Mouse (Mus musculus) kidney, postnatal 0 days (tissue): ENCODE results near the gene Cdipt. TPM values are rescaled to one million over a fixed set of nuclear protein-coding genes. Genes with fewer than 3 reads are reported as not detected.

ENCODE experiments used
- ATAC-seq: fragments of 200-750 bp; cut with Nextera tagmentation; replicated peaks from 2 replicates; pipeline ENCODE4 v1.8.0; 2017; ENCODE audit warnings: low read depth, moderate number of reproducible peaks, moderate TSS enrichment, moderate library complexity; ENCODE audit not compliant: low FRiP score
- DNase-seq: peaks from one replicate; pipeline ENCODE4 v3.0.0-alpha.2; 2016; ENCODE audit warnings: low spot score
- H3K27ac ChIP-seq: fragments of 300-500 bp; sonication (generic); 2 replicates; pipeline ENCODE4 v1.5.1; 2014; ENCODE audit warnings: mild to moderate bottlenecking
- H3K27me3 ChIP-seq: fragments of 300-500 bp; sonication (generic); 2 replicates; pipeline ENCODE4 v1.6.1; 2014; ENCODE audit warnings: low read length, mixed read lengths; ENCODE audit not compliant: insufficient read depth
- H3K36me3 ChIP-seq: fragments of 300-500 bp; sonication (generic); 2 replicates; pipeline ENCODE4 v1.6.1; 2014; ENCODE audit warnings: low read length, mixed read lengths; ENCODE audit not compliant: insufficient read depth
- H3K4me1 ChIP-seq: fragments of 300-500 bp; sonication (generic); replicated peaks from 2 replicates; pipeline ENCODE4 v1.6.1; 2014; ENCODE audit warnings: antibody characterized with exemption, low read length, mixed read lengths; ENCODE audit not compliant: insufficient read depth
- H3K4me2 ChIP-seq: fragments of 300-500 bp; sonication (generic); 2 replicates; pipeline ENCODE4 v1.6.1; 2014; ENCODE audit warnings: mild to moderate bottlenecking, low read length, moderate library complexity, mixed read lengths
- H3K4me3 ChIP-seq: fragments of 300-500 bp; sonication (generic); replicated peaks from 2 replicates; pipeline ENCODE4 v1.5.1; 2014; ENCODE audit warnings: low read depth, low read length
- H3K9ac ChIP-seq: fragments of 300-500 bp; sonication (generic); 2 replicates; pipeline ENCODE4 v1.6.1; 2014; ENCODE audit warnings: low read depth, low read length
- H3K9me3 ChIP-seq: fragments of 300-500 bp; sonication (generic); replicated peaks from 2 replicates; pipeline ENCODE4 v1.6.1; 2016; ENCODE audit warnings: low read length, inconsistent platforms, mixed read lengths
- CTCF ChIP-seq: IDR thresholded peaks from 2 replicates; pipeline ENCODE4 v1.5.1; 2016; ENCODE audit warnings: antibody characterized with exemption, low read depth, mild to moderate bottlenecking, moderate library complexity
- WGBS: fragments of 180-500 bp; shearing (Covaris S2); extraction: QIAGEN DNeasy Blood & Tissue Kit; methylation state at CpG from one replicate; pipeline ENCODE4 v1.1.7; 2014; 5-methylcytosine and 5-hydroxymethylcytosine counted together
- polyA plus RNA-seq: library from polyadenylated mRNA; unstranded; fragments of >200 nt; fragmentation: Nextera tagmentation; extraction: Ambion mirVana; gene quantifications from 2 replicates; pipeline ENCODE4 v1.2.1, GENCODE M21; 2015

The Cdipt gene
- polyA plus RNA-seq, 1 experiment from 2014 or later: 118 TPM

DNA sequence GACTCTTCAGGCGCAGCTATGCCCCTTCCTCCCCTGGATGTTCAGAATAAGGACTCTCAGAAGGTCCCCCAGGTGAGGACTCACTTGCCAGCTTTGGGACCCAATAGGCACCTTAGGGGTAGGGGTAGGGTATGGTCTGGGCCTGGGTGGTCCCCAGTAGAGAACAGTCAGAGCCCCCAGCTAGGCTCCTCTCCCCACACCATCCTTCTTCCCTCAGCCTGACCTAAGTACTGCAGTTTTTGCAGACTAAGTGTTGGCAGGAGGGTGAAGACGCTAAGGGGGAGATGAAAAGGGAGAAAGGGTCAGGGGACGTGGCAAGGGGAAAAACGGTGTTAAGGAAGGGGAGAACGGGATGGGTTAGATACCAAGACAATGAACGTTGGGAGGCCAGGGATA lies 42.2 kb downstream of the Cdipt start:
- ATAC-seq (no peak), DNase-seq (no peak)
- peak overlapping the region; percentile 60 for H3K27ac ChIP-seq
- H3K36me3 ChIP-seq: 0 out of 2 replicates have a peak, but pooled peaks cover 13% of the 10 kb centered on the region
- no peaks in the 10 kb centered on the region for H3K9me3 ChIP-seq
- 31% methylated on average over 6 of the region's 6 CpGs for WGBS
- peaks cover 43% of the 10 kb centered on the region for H3K4me1 ChIP-seq
- no peaks in the 10 kb centered on the region for H3K27me3 ChIP-seq
- H3K9ac ChIP-seq: no peak overlapping the region
- 0 out of 2 replicates have a peak overlapping the region, but pooled peaks have one; percentile 7 for H3K4me3 ChIP-seq
- TF ChIP-seq CTCF: no peak
- 0 out of 2 replicates have a peak overlapping the region, but pooled peaks have one; percentile 14 for H3K4me2 ChIP-seq

DNA sequence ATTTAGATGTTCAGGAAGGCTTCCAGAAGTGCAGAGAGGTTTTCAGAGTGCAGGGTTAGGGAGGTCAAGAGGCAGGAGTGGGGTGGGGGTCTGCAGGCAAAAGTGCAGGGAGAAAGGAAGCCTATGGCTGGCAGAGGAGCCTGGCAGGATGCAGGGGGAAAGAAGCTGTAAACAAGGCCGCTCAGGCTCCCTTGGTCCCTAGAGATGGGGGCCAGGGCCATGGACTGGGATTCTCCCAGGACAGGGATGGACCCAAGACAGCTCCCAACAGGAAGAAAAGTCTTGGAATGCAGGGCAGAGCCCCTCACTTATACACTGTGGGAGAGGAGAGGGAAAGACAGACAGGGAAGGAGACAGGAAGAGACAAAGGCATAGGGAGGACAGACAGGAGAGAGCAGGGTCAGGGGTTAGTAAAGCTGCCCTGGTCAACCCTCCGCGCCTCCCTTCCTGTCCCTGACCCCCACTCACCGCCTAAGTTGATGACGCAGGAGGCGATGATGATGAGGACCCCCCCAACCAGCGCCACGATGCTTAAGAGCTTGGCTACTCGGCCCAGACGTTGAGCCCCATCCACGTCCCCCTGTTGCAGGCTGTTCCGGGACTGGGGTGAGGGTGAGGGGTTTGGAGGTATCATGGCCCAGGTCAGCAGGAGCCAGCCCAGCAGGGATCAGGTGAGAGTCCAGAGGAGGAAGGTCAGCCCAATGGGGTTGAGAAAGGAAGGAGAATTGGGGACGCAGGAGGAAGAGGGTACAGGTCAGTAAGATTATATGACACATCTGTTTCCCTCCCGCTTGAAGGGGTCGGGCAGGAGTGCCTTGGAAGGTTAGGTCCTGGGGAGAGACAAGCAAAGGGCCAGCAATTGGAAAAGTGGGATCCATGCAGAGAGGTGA lies 42.9 kb downstream of the Cdipt start:
- H3K27me3 ChIP-seq: no peaks in the 10 kb centered on the region
- whole genome bisulfite sequencing: 37% methylated on average over 15 of the region's 15 CpGs
- peak overlapping the region; percentile 44; the same call in 1 of the 2 replicates for H3K9ac ChIP-seq
- no peak for TF ChIP-seq CTCF
- ATAC-seq (no peak), DNase-seq (peak; percentile 17)
- H3K9me3 ChIP-seq: no peaks in the 10 kb centered on the region
- H3K4me1 ChIP-seq: peaks cover 47% of the 10 kb centered on the region
- peak overlapping the region; percentile 85; the same call in 1 of the 2 replicates for H3K4me2 ChIP-seq
- peak overlapping the region; percentile 60; the same call in 1 of the 2 replicates for H3K27ac ChIP-seq
- H3K4me3 ChIP-seq: 0 out of 2 replicates have a peak overlapping the region, but pooled peaks have one; percentile 7
- H3K36me3 ChIP-seq: 0 out of 2 replicates have a peak, but pooled peaks cover 15% of the 10 kb centered on the region

DNA sequence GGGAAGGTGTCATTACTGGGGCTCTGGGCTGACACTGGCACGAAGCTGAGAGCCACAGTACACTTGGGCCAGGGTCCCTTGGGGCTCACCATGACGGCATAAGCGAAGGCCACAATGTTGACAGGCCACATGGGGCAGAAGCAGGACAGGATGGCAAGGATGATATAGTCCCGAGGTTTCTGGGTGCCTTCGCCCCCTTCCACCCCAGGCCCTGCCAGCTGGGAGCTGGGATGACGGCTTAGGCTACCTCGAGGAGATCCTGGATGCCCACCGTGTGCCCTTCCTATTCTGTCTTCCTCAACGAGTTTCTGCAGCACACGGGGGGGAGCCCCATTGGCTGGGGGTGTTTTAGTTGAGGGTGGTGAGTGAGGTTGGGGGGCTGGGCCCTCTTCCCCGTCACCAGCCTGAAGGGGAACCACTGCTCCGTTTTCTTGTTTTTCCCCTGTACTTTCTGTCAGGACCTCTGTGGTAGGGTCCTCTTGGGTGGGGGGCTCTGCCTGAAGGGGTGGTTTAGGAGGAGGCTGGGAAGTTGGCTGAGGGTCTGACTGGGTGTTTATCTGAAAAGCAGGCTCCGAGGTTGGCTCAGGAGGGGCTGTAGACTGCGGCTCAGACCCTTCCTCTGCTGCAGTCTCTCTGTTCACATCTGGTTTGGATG lies 43.7 kb downstream of the Cdipt start:
- no peaks in the 10 kb centered on the region for H3K9me3 ChIP-seq
- H3K36me3 ChIP-seq: 0 out of 2 replicates have a peak, but pooled peaks cover 15% of the 10 kb centered on the region
- no peak for TF ChIP-seq CTCF
- no peak overlapping the region for H3K27ac ChIP-seq
- no peaks in the 10 kb centered on the region for H3K27me3 ChIP-seq
- 73% methylated on average over 14 of the region's 14 CpGs for WGBS
- no peak for DNase-seq
- H3K4me2 ChIP-seq: peak overlapping the region; percentile 85
- H3K4me1 ChIP-seq: peaks cover 47% of the 10 kb centered on the region
- no peak overlapping the region for H3K4me3 ChIP-seq
- H3K9ac ChIP-seq: no peak overlapping the region
- no peak for ATAC-seq

DNA sequence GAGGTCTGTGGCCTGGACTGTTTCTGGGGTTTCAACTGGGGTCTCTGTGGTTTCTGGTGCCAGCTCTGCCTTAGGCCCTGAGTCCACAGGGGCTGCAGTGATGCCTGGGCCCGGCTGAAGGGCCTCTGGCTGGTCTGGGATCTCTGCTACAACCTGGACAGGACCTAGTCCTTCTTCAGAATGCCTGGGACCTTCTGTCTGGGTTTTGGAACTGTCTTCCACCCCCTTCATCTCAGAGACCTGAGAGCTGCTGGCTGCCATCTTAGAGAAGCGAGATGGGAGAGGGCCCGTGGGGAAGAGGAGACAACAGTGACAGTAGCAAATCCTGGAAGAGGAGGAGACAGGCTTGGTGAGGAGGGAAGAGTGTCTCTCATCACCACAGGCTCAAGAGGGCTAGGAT lies 44.3 kb downstream of the Cdipt start:
- ATAC-seq (no peak), DNase-seq (peak; percentile 16)
- H3K27me3 ChIP-seq: no peaks in the 10 kb centered on the region
- peak overlapping the region; percentile 43; the same call in 1 of the 2 replicates for H3K4me3 ChIP-seq
- peak overlapping the region; percentile 85 for H3K4me2 ChIP-seq
- 54% methylated on average over 3 of the region's 3 CpGs for WGBS
- H3K36me3 ChIP-seq: 0 out of 2 replicates have a peak, but pooled peaks cover 15% of the 10 kb centered on the region
- H3K27ac ChIP-seq: no peak overlapping the region
- TF ChIP-seq CTCF: no peak
- H3K9ac ChIP-seq: peak overlapping the region; percentile 60; the same call in 1 of the 2 replicates
- no peaks in the 10 kb centered on the region for H3K9me3 ChIP-seq
- peaks cover 50% of the 10 kb centered on the region for H3K4me1 ChIP-seq

DNA sequence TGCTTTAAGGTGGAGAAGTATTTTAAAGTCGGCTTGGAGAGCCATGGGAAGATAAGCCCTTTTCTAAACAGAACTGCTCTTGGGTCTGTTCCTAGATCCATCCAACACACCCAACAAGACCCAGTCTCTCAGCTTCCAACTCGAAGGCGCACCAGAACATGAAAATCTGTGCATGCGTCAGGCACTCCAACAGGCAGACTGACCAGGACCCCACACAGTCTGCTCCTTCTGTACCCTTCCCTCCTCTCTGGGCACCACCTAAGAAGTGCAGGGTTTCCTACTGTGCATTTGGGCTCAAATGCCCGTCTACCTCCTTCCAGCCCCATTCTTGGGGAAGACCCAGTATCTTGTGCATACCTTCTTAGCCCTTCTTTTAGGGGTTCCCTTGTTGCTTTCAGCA lies 44.8 kb downstream of the Cdipt start:
- DNase-seq: peak; percentile 27
- 0 out of 2 replicates have a peak, but pooled peaks cover 15% of the 10 kb centered on the region for H3K36me3 ChIP-seq
- TF ChIP-seq CTCF: no peak
- peak overlapping the region; percentile 43 for H3K4me3 ChIP-seq
- H3K4me1 ChIP-seq: peaks cover 50% of the 10 kb centered on the region
- WGBS: 38% methylated on average over 5 of the region's 5 CpGs
- peak overlapping the region; percentile 60 for H3K9ac ChIP-seq
- no peak for ATAC-seq
- peak overlapping the region; percentile 57 for H3K27ac ChIP-seq
- peak overlapping the region; percentile 85 for H3K4me2 ChIP-seq
- H3K27me3 ChIP-seq: no peaks in the 10 kb centered on the region
- H3K9me3 ChIP-seq: no peaks in the 10 kb centered on the region

DNA sequence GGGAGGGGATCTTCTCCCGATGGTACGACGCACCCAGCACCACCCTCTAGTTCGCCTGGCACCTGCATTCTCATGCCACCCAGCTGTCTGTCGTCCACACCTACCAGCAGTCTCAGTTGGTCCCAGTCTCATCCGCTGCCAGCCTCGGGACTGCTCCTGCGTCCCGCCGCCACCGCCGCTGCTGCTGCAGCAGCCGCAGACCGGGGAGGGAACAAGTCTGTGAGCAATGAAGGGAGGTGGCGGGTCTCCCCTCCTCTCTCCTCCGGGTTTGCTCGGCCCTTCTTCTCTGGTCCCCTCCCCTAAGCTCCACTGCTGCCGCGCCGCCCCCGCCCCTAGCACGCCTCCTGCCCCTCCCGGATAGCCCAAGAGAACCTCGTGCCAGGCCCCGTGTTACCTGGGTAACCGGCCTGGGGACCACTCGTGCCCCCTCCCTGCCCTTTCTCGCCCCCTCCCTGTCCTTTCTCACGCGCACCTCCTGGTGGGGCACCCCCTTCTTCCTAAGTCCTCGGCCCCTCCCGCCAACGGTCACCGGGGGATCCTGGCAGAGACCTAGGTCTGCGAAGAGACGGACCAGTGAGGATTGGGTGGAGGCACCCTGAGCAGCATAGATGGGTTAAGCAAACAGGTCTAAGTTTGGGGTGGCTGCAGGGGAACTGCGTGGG lies 45.3 kb downstream of the Cdipt start, which contains the start of the genes Gm42742 and Prrt2:
Gm42742 (minus strand) TSS at position 197 of the 662 bp plus-strand sequence.
Prrt2 (minus strand) TSS at position 311 of the 662 bp plus-strand sequence.
- Histone ChIP-seq H3K4me2 (peak within 1 kb of the TSS; percentile 85), H3K27ac (peak within 1 kb of the TSS; percentile 57), H3K27me3 (no peaks in the 10 kb centered on the region), H3K9ac (peak within 1 kb of the TSS; percentile 60), H3K4me1 (peaks cover 46% of the 10 kb centered on the region), H3K9me3 (no peaks in the 10 kb centered on the region), H3K36me3 (0 out of 2 replicates have a peak, but pooled peaks cover 15% of the 10 kb centered on the region), H3K4me3 (peak within 1 kb of the TSS; percentile 43)
- DNase-seq: peak; percentile 88
- ATAC-seq: no peak
- no peak for TF ChIP-seq CTCF
- 2% methylated on average over 33 of the region's 37 CpGs for WGBS
